Mouse (Mus musculus) lung, postnatal 36 days (tissue): ENCODE results near the gene Nup35.

Source experiments
- DNase-seq: peaks from one replicate; pipeline ENCODE4 v3.0.0; 2022; ENCODE audit warnings: mixed read lengths

The Nup35 gene

DNA sequence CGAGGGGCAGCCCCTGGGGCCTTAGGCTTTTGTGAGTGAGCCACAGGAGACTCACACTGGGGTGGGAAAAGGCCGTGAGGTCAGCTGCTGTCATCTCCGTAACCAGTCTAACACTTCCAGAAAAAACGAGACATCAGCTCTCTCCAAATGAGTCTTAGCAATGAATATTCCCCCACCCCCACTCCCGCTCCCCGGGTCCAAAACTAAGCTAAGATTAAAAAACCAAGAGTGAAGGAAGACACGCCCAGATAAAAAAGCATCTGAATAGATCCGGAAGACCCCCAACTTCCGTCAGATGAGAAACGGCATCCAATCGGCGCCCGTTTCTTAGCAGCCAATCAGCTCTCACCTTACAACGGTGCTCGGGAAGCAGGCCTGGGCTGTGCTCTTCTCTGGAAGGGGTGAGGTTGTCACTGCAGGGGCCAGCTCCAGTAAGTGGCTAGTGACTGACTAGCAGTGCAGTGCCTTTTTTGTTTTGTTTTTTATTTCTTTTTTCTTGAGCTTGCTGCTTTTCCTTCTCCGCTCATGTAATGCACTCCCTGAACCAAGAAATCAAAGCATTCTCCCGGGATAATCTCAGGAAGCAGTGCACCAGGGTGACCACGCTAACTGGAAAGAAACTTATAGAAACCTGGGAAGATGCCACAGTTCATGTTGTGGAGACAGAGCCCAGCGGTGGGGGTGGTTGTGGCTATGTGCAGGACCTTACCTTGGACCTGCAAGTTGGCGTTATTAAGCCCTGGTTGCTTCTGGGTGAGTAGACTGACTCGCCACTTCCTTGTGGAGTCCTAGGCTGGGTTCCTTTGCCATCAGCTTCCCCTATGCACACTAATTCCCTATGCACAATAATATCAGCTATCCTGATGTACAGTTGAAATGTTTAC lies at the start of gene Nup35, which contains the start of gene Dusp19:
Nup35 (plus strand) TSS at position 383 of the 884 bp plus-strand sequence.
Dusp19 (plus strand) TSS at position 192 of the 884 bp plus-strand sequence.
- DNase-seq = peak; percentile 98

DNA sequence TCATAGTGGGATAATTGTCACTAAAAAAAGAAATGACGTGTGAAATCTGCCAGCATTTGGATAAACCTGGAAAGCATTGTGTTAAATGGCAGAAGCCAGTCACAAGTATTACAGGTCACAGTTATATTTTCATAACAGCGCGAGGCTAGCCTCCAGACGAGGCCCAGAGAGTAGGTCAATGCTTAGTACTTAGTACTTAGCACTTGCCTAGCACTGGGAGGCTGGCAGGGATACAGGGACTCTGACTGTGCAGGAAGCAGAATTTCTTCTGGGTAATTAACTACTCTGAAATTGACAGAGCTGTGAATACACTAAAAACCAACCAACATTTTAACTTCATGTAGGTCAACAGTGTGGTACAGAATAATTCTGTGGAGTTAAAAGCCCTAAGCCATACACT lies 49.6 kb upstream of the Nup35 start:
- DNase-seq = no peak

DNA sequence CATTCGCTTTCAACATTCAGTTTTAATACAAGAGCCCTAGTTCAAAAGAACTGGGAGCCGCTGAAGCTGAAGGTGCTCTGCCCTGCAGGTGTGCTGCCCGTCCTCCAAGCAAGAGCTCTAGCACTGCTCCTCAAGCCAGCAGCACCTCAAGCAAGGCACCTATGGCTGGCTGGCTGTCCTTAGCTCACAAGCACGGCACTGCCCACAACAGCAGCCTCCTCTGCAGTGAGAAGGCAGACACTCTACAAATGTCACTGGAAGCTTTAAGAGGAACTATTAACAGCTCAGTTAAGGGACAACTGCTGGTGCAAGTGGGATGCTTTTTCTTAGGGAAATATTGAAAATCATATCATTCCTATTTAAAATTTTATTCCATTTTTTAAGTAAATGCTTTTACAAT lies 46.4 kb upstream of the Nup35 start:
- DNase-seq = no peak

- DNase-seq = no peak
Measured at GRCm38 (mm10) chr2:80577286-80577685, 39.8 kb upstream of the Nup35 start.

DNA sequence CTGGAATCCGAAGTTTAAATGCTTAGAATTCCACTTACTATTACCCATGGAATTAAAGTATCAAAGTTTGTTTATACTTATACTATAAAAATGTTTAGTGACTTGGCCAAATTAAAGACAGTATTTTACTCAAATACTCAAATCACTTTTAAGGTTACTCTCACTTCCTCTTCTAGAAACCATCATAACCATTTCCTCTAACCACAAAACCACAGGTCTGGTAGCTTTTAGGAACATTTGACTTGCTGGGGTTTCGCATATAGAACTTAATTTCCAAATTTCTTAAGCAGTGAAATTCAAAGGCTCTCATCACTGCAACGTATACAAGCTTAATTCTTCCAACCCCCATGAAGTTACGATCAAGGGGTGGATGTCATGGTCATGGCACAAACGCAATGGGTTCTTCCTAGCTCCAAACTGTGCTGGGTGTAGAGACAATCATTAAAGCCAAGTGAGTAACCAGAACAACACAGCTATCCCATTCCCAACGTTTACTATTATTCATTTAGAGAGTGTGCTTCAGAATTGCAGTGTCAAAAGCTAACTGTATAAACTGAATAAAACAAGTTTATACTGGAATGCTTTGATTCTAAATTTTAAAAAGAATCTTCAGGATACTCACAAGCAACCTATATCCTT lies 37.7 kb upstream of the Nup35 start:
- no peak for DNase-seq

DNA sequence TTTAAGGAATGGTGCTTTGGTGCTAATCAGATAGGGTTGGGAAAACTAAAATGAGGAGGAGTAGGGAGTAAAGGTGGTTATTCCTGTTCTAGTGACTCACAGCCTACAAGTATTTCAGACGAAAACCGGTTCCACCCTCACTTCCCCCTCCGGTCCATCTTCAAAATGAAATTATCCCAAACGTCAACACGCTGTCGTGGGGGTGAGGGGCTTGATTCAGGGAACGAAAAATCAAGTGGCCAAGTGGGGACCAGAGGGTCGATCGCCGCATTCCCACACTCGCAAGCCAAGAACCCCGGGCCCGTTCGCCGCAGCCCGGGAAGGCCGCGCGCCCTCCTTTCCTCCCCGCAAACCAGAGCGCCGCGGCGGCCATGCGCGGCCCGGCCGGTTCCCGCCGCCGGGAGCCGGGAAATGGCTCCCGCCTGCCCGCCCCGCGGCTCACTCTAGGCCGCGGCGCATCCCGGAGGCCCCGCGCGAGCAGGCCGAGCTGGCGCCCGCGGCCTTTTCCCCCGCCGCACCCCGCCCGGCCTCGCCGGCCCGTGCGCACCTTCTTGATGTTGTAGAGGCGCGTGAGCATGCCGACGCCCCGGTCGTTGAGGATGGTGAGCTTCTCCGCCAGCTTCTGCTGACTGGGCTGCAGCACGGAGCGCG lies 36.6 kb upstream of the Nup35 start:
- DNase-seq = peak; percentile 36

GRCm38 (mm10) chr2:80581043-80581711 lies 35.9 kb upstream of the Nup35 start, which contains the start of gene Nckap1:
Nckap1 (minus strand) TSS chr2:80581380.
- DNase-seq = peak; percentile 90

DNA sequence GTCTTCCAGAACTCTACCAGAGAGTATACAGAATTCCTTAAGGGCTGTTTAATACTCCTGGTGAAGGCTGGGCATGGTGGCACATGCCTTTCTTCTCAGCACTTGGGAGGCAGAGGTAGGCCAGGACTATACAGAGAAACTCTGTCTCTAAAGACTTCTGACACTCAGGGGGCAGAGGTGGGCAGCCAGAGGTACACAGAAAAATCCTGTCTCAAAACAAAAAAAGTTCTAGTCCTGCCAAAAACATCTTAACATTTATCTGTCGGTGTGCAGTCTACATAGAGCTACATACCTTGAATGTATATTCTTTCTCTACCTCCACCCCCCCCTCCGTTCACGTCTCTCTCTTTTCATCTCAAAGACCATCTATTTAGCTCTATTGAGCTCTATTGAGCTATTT lies 34.7 kb upstream of the Nup35 start:
- no peak for DNase-seq

DNA sequence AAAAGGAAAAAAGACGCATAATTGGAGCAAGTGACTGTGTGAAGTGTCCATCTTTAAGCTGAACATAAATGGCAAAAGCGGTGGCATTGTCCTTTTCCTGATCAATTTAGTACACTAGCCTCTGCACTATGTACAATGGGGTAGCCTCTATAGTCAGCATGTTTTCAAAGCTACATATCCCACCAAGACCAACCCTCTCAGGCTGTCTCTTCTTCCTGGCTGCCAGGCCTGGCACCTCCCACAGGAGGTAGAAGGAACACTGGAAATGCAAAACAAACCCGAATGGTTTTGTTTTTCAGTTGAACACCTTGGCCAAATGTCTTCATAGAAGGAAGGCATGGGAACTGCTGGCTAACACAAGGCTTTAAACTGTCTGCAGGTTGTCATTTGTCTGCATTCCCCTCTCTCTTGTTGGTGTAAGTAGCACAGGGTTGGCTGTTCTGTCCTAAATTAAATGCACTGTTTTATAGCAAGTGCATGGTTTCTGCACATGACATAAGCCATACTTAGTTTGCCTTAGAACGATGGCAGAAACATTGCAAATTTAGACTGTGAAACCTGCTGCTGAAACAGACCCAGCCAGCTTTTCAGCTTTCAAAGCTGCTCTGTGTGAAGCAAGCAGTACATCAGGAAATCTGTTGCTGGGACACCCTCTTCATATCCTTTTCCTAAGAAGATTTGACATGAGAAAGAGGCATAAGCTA lies 22.7 kb upstream of the Nup35 start:
- no peak for DNase-seq

- no peak for DNase-seq
Measured at GRCm38 (mm10) chr2:80596960-80597359, 20.1 kb upstream of the Nup35 start.

DNA sequence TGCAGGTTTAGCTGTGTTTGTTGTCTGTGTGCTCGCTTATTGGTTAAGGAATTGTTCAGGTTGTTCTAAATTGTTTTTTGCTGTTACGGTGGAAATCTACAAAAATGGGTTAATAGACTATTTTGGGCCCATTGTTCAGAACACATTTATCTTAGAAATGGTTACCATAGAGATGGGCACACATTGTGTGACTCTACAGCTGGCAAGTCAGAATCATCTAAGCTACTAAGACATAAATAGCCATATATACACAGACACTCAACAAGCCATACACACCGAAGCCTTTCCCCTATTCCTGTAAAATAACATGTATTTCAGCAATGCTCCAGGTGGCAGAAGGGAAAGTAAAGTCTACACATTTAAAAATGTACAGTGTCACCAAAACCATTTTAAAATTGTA lies 17.2 kb upstream of the Nup35 start:
- DNase-seq = no peak

- no peak for DNase-seq
Measured at GRCm38 (mm10) chr2:80600611-80601010, 16.4 kb upstream of the Nup35 start.

DNA sequence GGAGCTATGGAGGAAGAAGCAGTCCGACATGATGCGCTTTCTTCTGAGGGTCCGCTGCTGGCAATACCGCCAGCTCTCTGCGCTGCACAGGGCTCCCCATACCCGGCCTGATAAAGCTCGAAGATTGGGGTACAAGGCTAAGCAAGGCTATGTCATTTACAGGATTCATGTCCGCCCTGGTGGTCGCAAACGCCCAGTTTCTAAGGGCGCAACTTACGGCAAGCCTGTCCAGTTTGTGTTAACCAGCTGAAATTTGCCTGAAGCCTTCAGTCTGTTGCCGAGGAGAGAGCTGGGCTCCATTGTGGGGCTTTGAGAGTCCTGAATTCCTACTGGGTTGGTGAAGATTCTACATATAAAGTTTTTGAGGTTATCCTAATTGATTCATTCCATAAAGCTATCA lies 14.3 kb upstream of the Nup35 start:
- no peak for DNase-seq

GRCm38 (mm10) chr2:80603771-80604426 lies 13.1 kb upstream of the Nup35 start:
- DNase-seq = no peak

- no peak for DNase-seq
Measured at GRCm38 (mm10) chr2:80612286-80612685, 4.8 kb upstream of the Nup35 start.

GRCm38 (mm10) chr2:80612796-80613195 lies 4.2 kb upstream of the Nup35 start:
- DNase-seq = no peak

GRCm38 (mm10) chr2:80618991-80619390 lies 2.0 kb downstream of the Nup35 start:
- DNase-seq = no peak

- no peak for DNase-seq
Measured at GRCm38 (mm10) chr2:80621921-80622320, 4.9 kb downstream of the Nup35 start.

DNA sequence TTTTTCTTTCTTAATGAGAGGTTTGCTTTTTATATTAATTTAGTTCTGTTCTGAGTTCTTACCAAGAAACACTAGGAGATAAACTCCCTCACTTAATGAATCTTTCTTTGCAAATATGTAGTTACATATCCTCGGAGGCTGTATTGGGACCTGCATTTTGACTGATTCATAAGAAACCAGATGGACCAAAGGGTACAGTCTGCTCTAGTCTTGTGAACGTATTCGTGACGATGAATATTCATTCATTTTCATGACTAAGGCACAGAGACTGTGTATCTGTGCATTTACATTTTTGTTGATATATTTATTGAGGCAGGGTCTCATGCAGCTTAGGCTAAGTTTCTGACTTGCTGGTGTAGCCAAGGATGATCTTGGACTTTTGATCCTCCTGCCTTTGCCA lies 7.5 kb downstream of the Nup35 start:
- no peak for DNase-seq

- no peak for DNase-seq
Measured at GRCm38 (mm10) chr2:80632336-80633026, 15.4 kb downstream of the Nup35 start.
